In the genomic region with DNA sequence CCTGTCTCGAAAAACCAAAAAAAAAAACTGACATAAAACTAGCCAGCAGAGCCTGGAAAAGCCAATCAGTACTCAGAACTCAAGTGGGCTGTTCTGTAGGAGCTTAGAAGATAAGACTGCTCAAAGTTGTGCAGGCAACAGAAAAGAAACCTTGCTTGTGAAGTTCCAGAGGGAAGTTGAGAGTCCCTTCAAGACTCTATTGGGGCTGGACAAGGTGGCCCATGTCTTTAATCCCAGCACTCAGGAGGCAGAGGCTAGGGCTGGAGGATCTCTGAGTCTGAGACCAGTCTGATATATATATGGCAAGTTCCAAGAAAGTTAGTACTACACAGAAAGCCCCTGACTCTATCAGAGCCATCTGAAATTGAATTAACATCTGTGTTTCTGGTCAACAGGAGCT, we compare ENCODE assay signal across 13 mouse cellular contexts.
"Had no signal": no experiment of that assay in that cellular context is flagged by ENCODE, and none has a peak within 500 bp of the region (broad histone marks: within the 10 kb centered on the region; RNA-seq: fewer than 3 reads in every experiment).

No protein-coding gene starts in this region.

- H3K4me2 ChIP-seq: heart, embryonic 11.5 days; heart, embryonic 13.5 days; heart, embryonic 15.5 days; hindbrain, embryonic 13.5 days; hindbrain, embryonic 15.5 days; kidney, embryonic 15.5 days; limb, embryonic 13.5 days; limb, embryonic 15.5 days; liver, embryonic 13.5 days had no signal

- DNase-seq: layer of hippocampus, adult 9-11 months; liver, embryonic 13.5 days had no signal

- ATAC-seq: hindbrain, postnatal 0 days; intestine, embryonic 16.5 days had no signal

- H3K4me3 ChIP-seq: heart, embryonic 13.5 days; heart, embryonic 15.5 days; hindbrain, embryonic 13.5 days; hindbrain, embryonic 15.5 days; kidney, embryonic 15.5 days; limb, embryonic 13.5 days; limb, embryonic 15.5 days; liver, embryonic 13.5 days had no signal

- H3K9me3 ChIP-seq: heart, embryonic 13.5 days; heart, embryonic 15.5 days; hindbrain, embryonic 13.5 days; hindbrain, embryonic 15.5 days; kidney, embryonic 15.5 days; limb, embryonic 13.5 days; limb, embryonic 15.5 days; liver, embryonic 13.5 days had no signal

- H3K27ac ChIP-seq: heart, embryonic 13.5 days; heart, embryonic 15.5 days; hindbrain, embryonic 13.5 days; hindbrain, embryonic 15.5 days; hindbrain, postnatal 0 days; kidney, embryonic 15.5 days; kidney, postnatal 0 days; limb, embryonic 13.5 days; limb, embryonic 15.5 days had no signal

- H3K27me3 ChIP-seq: heart, embryonic 13.5 days; heart, embryonic 15.5 days; hindbrain, embryonic 13.5 days; hindbrain, embryonic 15.5 days; kidney, embryonic 15.5 days; limb, embryonic 13.5 days; limb, embryonic 15.5 days; liver, embryonic 13.5 days had no signal

- H3K36me3 ChIP-seq: heart, embryonic 15.5 days; hindbrain, embryonic 13.5 days; hindbrain, embryonic 15.5 days had no signal

- H3K9ac ChIP-seq: heart, embryonic 13.5 days; heart, embryonic 15.5 days; hindbrain, embryonic 13.5 days; hindbrain, embryonic 15.5 days; kidney, embryonic 15.5 days; limb, embryonic 13.5 days; limb, embryonic 15.5 days; liver, embryonic 13.5 days had no signal
